Mouse (Mus musculus): ENCODE results near the gene Sgk2.

DNA sequence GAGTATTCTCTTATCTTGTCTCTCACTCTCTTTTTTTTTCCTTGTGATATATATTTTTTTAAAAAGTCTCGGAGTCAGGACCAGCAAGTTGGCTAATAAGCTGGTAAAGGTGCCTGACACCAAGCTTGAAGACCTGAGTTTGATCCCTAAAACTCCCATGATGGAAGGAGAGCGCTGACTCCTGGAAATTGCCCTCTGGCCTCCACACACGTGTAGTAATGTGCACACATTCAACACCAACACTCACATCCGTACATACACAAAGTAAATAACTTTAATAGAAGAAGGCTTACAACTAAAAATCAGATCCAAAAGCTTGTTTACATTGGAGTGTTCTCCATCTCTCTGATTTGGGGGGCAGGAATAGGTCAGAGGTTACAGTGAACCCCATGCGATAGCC lies 13.9 kb upstream of the Sgk2 start:
- no peak for TF ChIP-seq CTCF (IDR thresholded peaks at IDR 0.05; ENCODE audit: low read depth, low read length)
- TF ChIP-seq POLR2A (IDR thresholded peaks at IDR 0.05; ENCODE audit: borderline replicate concordance, low read depth, low read length): no peak
